Mouse (Mus musculus): ENCODE measurements around the gene Nol3. TPM values are rescaled to one million over a fixed set of nuclear protein-coding genes. Genes with fewer than 3 reads are reported as not detected.
"Not testable (repeated sequence)": the region's sequence is repeated elsewhere in the genome, so short reads cannot be mapped to it uniquely, and the experiment has no call there.

The Nol3 gene
- total RNA-seq, 2 experiments from 2014 or later, result 6.8 to 7.8 TPM

DNA sequence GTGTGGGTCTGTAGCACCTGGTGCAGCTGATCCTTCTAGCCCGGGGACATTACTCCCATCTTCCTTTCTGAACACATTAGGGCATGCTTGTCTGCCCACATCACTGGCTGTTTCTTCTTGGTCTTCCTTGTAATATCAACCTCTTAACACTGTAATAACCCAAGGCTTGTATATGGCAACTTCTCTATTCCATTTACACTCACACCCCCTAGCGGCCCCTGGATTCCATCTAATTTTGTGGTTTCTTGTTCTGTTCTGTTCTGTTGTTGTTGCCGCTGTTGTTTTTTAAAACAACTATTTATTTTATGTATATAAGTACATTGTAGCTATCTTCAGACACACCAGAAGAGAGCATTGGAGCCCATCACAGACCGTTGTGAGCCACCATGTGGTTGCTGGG, 11.0 kb downstream of the Nol3 start:
- DNase-seq (ENCODE audit: extremely low spot score in 1 of 2, low spot score in 1 of 2), result no peak

- DNase-seq (ENCODE audit: extremely low spot score in 1 of 2, low spot score in 1 of 2), result no peak
Measured at GRCm38 (mm10) chr8:105288231-105288630, 12.3 kb downstream of the Nol3 start.

DNA sequence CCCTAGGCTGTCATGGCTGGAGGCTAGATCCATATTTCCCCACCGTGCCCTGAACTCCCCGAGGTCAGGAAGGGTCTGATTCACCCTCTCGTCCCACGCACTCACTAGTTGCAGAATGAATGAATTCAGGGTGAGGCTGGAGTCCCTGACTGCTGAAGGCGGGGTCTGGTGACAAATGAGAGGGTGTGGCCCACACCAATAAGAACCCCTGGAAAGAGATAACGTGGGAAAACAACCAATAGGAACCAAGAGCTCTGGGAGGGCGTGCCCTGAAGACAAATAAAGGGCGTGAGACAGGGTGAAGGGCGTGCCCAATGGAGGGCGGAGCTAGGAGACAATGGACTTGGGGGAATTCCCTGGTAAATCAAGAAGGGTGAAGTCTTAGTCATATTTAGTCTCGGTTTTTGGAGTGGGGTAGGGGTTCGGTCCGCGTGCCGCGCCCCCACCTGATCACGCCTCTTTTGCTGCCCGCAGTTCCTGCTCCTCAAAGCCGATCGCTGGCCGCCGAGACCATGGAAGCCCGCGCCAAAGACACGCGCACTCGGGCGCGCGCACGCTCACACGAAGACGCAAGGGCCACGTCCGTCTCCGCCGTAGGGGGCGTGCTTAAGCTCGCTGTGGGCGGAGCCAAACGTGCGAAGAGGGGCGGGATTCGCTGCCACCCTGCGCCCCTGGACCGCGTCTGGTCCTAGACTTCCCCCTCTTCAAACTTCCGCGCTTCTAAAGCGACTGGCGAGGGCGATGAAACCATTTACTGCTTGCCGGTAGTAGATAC, 13.2 kb downstream of the Nol3 start:
- DNase-seq (ENCODE audit: extremely low spot score in 1 of 2, low spot score in 1 of 2), result peak; percentile 88 to 91

- peak in 1 of 2 experiments; percentile 34 for DNase-seq (ENCODE audit: extremely low spot score in 1 of 2, low spot score in 1 of 2)
Measured at GRCm38 (mm10) chr8:105289805-105290460, 14.0 kb downstream of the Nol3 start, which contains the start of gene 4931428F04Rik. Gene 4931428F04Rik (minus strand): TSS chr8:105289864.

DNA sequence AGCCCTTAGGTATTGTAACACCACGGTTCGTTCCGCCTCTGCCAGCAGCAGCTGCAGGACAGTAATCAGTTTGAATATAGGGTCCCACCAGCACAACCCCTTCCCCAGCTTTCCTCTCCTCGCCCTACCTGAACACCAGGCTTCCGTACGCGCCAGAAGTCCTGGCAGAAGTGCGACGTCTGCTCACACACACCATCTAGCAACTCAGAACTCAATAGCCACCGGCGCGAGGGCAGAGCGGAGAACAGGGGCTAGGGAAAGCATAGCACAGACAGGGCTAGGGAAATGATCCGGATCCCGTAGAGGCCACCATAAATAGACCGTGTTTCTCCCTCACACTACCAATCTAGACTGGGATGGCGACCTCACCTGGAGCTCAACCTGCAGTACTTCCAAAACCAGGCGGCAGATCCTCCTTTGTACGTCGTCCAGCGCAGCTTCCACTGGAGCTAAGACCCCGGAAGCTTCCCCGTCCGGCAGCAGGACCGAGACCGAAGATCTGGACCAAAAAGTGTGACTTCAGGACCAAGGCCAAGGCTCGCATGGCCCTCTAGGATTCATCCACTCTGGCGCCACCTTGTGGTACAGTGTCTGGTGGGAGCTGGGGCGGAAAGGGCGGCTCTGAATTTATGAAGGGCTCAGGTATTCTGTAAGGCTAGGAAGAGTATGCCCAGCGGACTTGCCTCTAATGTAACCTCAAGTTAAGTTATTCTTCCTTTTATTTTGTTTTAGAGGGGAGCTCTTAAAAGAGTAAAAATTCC, 14.8 kb downstream of the Nol3 start:
- peak in 1 of 2 experiments; percentile 93 for DNase-seq (ENCODE audit: extremely low spot score in 1 of 2, low spot score in 1 of 2)

DNA sequence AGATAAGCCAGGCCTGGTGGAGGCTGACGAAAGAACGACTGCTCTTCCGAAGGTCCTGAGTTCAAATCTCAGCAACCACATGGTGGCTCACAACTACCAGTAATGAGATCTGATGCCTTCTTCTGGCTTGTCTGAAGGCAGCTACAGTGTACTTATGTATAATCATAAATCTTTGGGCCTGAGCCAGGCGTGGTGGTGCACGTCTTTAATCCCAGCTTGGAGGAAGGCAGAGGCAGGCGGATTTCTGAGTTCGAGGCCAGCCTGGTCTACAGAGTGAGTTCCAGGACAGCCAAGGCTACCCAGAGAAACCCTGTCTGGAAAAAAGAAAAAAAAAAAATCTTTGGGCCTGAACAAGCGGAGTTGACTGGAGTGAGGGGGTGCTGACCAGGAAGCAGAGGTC, 15.4 kb downstream of the Nol3 start:
- DNase-seq (ENCODE audit: extremely low spot score in 1 of 2, low spot score in 1 of 2), result not testable (repeated sequence)

DNA sequence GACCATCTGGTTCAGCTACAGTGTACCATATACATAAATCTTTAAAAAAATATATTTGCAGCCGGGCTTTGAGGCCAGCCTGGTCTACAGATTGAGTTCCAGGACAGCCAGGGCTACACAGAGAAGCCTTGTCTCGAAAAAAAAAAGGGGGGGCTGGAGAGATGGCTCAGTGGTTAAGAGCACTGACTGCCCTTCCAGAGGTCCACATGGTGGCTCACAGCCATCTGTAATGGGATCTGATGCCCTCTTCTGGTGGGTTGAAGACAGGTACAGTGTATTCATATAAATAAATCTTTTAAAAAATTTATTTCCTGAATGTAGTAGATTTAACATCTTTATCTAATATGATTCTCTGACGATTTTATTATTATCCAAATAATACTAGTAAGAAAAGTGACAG, 15.9 kb downstream of the Nol3 start:
- not testable (repeated sequence) for DNase-seq (ENCODE audit: extremely low spot score in 1 of 2, low spot score in 1 of 2)

- no peak for DNase-seq (ENCODE audit: extremely low spot score in 1 of 2, low spot score in 1 of 2)
Measured at GRCm38 (mm10) chr8:105292471-105292870, 16.5 kb downstream of the Nol3 start.

DNA sequence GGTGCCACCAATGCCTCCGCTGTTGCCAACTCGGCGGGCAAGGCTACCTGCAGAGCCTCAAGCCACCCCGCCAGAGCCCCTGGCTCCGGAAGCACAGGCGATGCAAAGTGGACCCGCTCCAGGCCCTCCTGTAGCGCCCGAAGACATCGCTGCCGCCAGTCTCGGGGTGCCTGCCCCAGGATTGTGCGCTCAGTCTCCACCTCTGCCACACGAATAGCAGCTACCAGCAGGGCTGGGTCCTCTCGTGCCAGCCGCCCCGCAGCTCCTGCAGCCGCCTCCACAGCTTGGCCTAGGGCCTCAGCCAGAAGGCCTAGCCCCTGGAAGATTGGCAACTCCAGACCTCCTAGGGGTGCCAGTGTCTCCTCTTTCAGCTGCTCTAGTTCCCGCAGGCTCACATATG, 17.5 kb downstream of the Nol3 start:
- no peak for DNase-seq (ENCODE audit: extremely low spot score in 1 of 2, low spot score in 1 of 2)

DNA sequence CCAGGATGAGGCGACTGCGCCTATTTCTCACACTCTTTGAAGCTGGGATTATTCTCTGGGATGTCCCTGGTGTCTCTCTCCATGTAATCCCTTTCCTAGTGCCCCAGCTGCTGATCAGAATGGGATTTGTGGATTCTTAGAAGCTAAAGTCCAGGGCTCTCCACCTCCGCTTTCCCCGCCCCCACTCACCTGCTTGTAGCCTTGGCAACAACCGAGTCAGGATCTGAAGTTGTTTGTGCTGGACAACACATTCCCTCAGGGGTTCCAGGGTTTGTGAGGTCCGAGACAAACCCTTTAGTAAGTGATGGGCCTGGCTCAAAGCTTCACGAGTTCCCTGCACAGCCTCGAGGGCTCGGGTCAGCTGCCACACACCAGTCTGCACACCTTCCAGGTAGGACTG, 18.8 kb downstream of the Nol3 start:
- no peak for DNase-seq (ENCODE audit: extremely low spot score in 1 of 2, low spot score in 1 of 2)

DNA sequence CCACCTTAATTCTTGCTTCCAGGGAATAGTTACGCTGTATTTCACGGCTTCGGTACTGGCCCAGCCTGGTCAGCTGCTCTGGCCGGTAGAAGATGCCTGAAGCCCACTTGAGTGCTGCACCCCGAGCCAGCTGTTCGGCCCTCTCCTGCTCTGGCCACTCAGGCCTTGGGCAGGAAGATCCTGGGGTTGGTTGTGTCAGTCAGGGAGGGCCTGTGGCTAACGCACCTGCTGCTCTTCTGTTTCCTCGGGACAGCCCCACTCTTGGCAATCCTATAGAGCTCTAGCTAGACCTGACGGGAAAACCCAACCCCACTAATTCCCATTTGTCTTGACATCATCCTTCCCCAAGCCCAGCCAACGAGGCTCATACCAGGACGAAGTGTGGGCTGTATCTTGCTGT, 19.3 kb downstream of the Nol3 start:
- no peak for DNase-seq (ENCODE audit: extremely low spot score in 1 of 2, low spot score in 1 of 2)

GRCm38 (mm10) chr8:105295895-105296573, 20.1 kb downstream of the Nol3 start, which contains the start of gene Exoc3l:
Gene Exoc3l (minus strand): TSS chr8:105296101.
- DNase-seq (ENCODE audit: extremely low spot score in 1 of 2, low spot score in 1 of 2), result no peak

GRCm38 (mm10) chr8:105297511-105298192, 21.7 kb downstream of the Nol3 start, which contains the start of gene E2f4:
Gene E2f4 (plus strand): TSS chr8:105297663.
- peak; percentile 80 to 85 for DNase-seq (ENCODE audit: extremely low spot score in 1 of 2, low spot score in 1 of 2)

GRCm38 (mm10) chr8:105298351-105299252, 22.7 kb downstream of the Nol3 start:
- no peak for DNase-seq (ENCODE audit: extremely low spot score in 1 of 2, low spot score in 1 of 2)

DNA sequence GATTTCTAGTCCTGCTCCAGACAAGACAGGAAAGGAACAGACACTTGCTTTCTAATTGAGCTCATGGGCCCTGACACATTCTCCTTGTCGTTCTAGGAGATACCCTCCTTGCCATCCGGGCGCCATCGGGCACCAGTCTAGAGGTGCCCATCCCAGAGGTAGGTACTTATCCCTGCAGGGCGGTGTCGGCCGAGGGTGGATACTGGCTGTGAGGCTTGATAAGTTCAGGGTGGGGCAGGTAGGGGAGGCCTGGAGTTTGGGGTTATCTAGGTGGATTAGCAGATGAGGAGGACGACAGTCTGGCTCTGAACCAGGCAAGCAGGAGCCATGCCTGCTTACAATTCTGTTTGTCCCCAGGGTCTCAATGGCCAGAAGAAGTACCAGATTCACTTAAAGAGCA, 24.0 kb downstream of the Nol3 start:
- DNase-seq (ENCODE audit: extremely low spot score in 1 of 2, low spot score in 1 of 2), result no peak

- no peak for DNase-seq (ENCODE audit: extremely low spot score in 1 of 2, low spot score in 1 of 2)
Measured at GRCm38 (mm10) chr8:105303396-105303795, 27.5 kb downstream of the Nol3 start.

GRCm38 (mm10) chr8:105303874-105304273, 27.9 kb downstream of the Nol3 start:
- DNase-seq (ENCODE audit: extremely low spot score in 1 of 2, low spot score in 1 of 2), result no peak

DNA sequence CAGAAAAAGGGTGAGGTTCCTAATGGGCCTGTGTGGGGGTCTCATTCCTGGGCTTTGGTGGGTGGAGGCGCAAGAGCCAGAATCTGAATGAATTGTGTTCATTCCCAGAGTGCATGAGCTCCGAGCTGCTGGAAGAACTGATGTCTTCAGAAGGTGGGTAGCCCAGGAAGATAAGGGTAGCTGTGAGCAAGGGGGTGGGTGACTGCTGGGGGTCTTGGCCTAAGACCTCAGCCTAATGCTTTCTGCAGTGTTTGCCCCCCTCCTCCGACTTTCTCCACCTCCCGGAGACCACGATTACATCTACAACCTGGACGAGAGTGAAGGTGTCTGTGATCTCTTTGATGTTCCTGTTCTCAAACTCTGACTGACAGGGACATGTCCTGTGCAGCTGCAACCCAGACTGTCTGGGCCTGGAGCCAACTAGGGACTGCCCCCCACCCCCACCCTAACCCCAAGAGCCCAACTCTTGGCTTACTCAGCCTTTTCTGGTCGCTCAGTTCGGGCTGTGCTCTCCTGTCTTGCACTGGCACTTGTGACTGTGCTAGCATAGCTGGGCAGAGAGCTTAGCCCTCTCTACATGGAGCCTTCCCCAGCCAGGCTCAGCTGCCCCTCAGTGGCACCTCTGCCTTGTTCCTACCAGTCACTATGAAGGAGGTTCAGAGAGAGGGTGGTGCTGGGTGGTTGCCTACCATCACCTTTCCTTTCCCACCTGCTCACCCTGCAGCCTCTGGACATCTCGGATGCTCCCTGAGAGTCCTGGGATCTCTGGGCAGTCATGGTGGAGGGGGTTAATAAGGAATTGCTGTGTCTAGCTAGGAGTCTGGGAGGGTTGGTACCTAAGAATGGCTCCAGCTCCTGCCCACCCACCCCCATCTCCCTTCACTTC, 28.6 kb downstream of the Nol3 start:
- no peak for DNase-seq (ENCODE audit: extremely low spot score in 1 of 2, low spot score in 1 of 2)

All from layer of hippocampus, postnatal 25 days (tissue).